Mouse (Mus musculus) thymus, adult 18-20 months (tissue): Measurements from ENCODE around the gene 6430531B16Rik.

Experiments
- DNase-seq, 2 experiments: peaks; one replicate each; pipeline ENCODE4 v3.0.0; 2022; ENCODE audit warnings: mixed read lengths in 2 of 2

6430531B16Rik gene

GRCm38 (mm10) chr7:139936705-139937104, 41.9 kb downstream of the 6430531B16Rik start:
- no peak for DNase-seq

- DNase-seq: peak in 1 of 2 experiments; percentile 6
These were observed 47.8 kb downstream of the 6430531B16Rik start for GRCm38 (mm10) chr7:139930732-139931131.
